Mouse (Mus musculus): ENCODE measurements around the gene Cmtm1.
"Not testable (repeated sequence)": the region's sequence is repeated elsewhere in the genome, so short reads cannot be mapped to it uniquely, and the experiment has no call there.

Gene Cmtm1

DNA sequence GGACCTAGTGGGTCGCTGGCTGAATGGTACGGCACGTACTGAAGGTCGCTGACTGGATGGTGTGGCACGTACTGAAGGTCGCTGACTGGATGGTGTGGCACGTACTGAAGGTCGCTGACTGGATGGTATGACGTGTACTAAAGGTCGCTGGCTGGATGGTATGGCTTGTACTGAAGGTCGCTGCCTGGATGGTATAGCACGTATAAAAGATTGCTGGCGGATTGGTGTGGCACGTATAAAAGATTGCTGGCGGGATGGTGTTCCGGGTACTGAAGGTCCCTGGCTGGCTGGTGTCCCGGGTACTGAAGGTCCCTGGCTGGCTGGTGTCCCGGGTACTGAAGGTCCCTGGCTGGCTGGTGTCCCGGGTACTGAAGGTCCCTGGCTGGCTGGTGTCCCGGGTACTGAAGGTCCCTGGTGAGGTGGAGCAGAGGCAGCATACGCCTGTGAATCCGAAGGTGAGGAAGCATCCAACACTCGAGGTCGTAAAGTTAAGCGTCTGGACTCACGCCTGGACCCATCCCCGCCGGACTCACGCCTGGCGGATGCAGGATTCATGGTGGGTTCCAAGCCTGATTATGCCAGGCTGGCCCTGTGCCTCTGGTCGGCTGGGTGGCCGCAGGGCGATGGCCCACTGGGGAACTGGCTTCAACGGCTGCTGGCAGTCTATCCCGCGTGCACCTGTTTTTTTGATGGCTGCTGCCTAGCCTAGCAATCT, at the start of gene Cmtm1, which contains the start of gene Gm45711:
Gene Cmtm1 (minus strand): TSS at position 705 of the 715 bp plus-strand sequence.
Gene Gm45711 (minus strand): TSS at position 641 of the 715 bp plus-strand sequence.
- DNase-seq (ENCODE audit: low spot score), result peak; percentile 19

DNA sequence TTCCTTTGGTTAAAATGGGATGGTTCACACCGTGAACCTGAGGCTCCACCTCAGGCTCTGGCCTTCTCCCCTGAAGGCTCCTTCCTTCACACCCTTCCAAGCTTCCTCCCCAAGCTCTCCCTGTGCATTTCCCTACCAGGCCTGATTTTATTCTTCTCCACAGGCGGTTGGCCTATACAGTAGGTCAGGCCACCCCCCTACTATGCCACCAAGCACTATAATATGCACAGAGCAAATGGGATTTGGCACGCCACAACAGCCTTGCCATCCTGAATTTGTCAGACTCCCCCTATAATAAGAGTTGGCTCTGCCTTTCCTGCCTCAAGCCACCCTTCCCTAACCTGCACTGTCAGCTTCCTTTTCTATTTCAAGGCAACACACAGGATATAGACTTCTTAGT, 48.7 kb upstream of the Cmtm1 start:
- no peak for DNase-seq (ENCODE audit: low spot score)

DNA sequence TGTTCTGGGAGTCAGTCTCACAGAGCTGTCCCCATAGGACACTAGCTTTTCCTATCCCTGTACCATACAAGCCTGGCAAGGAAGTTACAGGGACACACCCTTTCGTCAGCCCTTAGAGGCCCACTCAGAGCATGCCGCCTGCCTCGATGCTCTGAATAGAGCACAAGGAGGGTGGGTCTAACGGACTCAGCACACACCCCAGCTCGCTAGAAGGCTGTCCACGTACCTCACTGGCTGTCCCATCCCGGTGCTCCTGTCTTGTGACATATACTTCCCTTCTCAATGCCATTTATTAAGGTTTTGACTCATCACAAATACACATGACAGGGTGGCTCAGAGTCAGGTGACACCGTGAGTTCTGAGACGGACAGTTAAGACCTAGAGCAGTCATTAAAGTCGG, 44.6 kb upstream of the Cmtm1 start:
- no peak for DNase-seq (ENCODE audit: low spot score)

DNA sequence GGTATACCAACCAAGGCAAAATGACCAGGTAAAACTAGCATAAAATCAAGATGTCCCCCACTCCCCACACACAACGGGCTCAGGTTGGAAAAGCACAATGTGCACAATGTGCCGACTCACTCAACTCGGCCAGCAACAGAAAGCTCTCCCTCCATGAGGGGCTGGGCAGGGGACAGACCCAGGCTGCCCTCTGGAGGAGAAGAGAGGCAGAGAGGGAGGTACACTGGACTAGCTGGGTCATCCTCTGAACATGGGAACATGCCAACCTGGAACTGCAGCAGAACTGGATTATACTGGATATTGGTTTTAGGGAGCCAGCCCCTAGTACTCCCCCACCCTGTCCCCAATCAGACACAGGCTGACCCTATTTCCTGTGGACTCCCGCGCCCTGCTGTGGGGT, 43.2 kb upstream of the Cmtm1 start:
- no peak for DNase-seq (ENCODE audit: low spot score)

DNA sequence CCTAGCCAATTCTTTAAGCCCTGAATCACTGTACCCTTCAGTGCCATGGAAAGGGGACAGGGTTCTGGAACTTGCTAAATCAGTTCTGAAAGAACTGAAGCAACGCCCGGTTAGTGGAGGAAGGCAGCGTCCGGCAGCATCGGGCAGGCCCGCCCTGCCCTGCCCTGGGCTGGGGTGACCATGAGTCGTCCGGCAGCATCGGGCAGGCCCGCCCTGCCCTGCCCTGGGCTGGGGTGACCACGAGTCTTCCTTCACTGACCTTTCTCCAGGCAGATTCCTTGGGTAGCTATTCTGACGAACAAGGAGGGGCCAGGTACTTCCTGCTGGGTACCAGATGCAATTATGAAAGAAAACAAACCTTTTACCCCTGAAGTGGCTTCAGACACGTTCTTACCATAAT, 40.1 kb upstream of the Cmtm1 start:
- no peak for DNase-seq (ENCODE audit: low spot score)

DNA sequence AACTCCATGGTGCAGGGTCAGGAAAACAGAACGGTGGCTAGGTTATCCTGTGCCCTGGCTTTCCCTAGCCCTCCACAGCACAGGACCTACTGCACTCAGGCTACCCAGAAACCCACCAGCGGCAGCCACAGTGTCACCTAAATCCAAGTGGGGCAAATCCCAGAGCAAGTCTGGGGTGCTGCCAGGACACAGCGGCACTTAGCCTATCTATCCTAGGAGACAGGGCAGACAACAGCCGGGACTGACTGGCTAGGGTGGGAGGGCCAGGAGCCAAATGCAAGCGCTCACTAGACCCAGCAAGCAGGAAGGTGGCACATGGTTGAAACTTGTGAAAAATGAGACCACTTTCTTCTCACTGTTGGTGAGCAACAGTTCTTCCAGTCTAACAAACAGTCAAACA, 39.0 kb upstream of the Cmtm1 start:
- no peak for DNase-seq (ENCODE audit: low spot score)

DNA sequence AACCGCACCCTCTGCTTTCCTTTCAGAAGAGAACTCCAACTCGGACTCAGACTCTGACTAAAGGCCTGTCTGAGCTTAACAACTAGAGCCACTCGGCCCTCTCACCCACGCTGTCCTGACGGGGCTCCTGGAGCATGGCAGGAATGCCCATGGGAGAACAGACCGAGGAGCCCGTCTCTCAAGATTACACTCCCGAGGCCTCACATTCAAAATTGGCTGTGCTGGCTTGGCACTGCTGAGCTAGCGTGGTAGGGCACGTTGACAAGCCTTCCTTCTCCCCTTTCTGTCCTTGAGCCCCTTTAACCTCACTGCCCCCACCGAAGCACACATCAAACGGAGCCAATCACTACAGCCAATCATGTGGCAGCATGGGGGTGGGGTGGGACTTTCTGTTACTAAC, 36.8 kb upstream of the Cmtm1 start:
- DNase-seq (ENCODE audit: low spot score), result no peak

DNA sequence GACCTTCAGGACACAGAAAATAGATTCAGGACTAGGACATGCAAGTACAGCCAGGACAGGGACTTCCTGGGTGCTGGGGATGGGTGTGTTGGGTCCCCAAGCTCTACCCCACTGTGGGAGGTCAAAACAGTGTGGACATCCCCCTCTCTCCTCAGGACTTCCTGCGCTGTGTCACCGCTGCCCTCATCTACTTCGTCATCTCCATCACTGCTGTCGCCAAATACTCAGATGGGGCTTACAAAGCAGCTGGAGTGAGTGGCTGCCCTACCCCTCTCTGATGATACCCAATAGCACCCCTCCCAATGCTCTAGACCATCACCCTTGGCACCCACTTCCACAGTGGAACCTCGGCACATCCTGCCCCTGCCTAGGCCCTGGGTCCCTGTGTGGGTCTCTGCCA, 34.7 kb upstream of the Cmtm1 start:
- DNase-seq (ENCODE audit: low spot score), result no peak

DNA sequence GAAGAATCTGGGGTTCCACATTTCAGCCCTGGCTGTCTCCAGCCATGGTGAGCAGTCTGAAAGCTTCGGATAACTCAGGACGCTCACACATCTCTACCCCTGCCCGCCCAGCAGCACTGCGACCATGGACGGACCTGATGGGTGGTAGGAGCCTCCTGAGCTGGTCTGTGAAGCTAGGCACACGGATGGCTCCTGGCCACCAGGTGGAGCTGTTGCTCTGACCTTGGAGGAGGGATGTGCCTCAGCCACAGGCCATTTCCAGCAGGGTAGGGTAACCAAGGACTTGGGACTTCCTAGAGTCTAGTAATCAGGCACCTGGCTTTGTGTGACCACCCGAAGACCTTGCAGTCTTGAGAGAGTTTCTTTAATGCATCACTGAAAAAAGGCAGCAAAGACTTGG, 34.0 kb upstream of the Cmtm1 start:
- DNase-seq (ENCODE audit: low spot score), result peak; percentile 55

DNA sequence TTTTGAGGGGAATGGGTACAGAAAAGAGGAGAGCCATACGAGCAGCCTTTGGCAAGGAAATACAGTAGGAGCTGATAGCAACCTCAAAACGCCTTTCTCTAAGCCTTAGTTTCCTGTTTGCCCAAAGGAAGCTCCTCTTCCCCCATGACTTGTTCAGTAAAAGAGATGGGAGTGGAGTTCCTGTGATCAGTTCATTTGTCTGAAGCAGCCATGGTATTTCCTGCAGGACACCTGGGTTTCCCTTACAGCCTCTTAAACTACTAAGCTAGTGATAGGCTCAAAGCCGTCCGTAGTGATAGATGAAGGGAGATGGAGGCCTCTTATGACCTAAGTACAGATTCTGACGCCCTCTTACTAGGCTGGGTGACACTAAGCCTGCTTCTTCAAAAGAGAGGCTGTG, 32.5 kb upstream of the Cmtm1 start:
- DNase-seq (ENCODE audit: low spot score), result no peak

DNA sequence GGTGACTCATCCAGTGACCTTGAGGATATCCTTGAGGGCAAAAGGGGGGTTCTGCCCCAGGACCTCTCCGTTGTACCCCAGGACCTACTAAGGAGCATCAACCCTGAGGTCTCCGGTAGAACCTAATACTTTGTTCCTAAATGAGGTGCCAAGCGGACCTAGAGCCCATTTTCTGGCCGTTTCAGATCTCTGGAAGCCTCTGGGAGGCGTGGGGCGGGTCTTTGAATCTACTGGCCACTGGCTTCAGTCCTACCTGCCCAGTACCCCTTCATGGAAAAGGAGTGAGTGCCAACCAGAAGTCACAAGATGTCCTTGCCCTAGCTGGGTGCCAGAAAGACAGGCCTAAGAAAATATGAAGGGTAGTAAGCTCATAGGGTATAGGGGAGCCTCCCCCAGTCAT, 31.7 kb upstream of the Cmtm1 start:
- DNase-seq (ENCODE audit: low spot score), result no peak

DNA sequence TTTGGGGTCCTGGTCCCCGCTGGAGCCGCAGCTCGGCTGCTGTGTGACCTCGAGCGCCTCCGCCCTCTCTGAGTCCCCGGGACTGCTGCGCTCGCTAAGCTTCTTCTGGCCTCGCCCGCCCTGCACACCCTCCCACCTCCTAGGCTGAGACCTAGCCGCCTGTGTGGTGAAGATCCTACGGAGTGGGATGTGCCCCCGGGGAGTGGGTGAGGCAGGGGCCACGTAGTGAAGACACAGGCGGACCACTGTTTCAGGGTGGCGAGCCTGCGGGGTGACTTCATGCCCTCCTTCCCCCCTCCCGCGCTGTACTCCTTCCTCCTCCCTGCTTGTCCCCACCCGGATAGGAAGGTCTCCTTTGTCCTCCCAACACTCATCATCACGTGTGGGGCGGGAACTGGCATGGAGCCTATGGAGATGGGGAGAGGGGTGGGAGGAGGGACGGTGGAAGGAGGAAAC, 31.2 kb upstream of the Cmtm1 start:
- peak; percentile 74 for DNase-seq (ENCODE audit: low spot score)

DNA sequence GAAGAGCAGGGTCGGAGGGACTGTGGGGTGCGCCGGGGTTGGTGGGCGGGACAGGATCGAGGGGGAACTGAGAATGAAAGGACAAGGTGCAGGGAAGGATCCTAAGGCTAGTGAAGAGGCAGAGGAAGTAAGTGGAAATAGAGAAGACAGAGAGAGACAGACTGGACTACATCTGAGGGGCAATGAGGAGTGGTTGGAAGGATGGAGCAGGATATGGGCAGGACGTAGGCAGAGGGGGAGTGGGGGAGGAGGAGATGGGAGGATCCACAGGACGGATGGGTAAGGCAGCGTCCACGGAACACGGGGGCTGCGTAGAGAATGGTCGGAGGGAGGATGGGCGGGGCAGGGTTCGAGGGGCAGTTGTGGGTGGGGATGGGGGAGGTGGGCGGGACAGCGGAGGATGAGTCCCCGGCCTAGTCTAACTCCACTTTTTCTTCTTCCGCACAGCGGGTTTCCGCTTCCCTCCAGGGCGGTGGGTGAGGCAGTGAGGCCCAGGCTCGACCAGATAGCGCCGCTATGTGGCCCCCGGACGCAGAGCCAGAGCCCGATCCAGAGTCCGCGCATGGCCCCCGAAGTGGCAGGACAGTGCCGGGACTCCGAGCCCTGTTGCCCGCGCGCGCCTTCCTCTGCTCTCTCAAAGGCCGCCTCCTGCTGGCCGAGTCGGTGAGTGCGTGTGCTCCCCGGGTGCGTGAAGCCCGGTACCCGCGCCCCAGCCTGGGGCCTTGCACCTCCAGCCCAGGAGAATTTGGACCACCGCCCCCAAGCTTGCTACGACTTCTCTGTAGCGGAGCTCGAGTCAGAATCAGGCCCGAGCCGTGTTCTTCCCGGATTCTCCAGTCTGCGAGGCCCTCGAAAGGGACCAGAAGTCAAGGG, 30.5 kb upstream of the Cmtm1 start:
- DNase-seq (ENCODE audit: low spot score), result peak; percentile 76

DNA sequence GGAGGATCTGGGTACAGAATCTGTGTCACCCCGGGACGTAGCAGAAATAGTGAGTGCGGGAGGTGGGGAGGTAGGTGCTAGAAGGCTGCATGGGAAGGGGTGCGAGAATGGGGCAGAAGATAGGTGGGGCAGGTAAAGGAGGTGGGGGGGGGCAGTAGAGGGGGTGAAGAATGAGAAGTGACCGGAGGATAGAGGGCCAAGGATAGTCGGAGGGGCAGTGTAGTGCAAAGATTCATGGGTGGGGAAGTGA, 30.0 kb upstream of the Cmtm1 start:
- DNase-seq (ENCODE audit: low spot score), result no peak

DNA sequence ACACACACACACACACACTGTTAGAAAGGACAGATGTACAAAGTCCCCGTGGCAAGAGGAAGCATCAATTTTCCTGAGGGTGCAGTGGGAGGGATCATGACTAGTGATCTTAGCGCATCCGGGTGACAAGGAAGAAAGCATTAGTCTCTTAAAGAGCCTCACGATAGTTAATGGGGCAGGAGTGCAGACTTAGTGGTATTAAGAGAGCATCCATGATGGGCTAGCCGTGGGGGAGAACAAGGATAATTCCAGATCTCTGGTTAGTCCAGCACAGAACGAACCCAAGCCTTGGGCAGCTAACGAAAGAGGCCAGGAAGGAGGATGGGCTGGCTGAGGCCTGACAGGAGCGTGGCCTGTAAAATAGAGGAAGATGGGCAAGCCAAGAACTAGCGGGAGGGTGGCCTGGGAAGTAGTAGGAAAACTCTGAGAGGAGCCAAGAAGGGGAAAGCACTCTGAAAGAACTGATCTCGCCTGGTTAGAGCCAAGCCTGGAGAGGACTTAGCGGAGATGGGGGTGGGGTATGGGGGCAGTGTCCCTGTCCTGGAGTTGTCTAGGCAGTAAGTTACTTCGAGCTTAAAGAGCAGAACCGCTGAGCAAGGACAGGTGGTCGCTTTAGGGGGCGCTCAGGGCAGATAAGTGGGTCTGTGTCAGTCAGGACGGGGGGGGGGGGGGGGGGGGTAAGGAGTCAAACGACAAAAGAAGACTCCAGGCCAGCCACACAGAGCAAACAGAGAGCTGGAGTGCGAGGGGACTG, 29.5 kb upstream of the Cmtm1 start, which contains the start of gene Cmtm3:
Gene Cmtm3 (plus strand): TSS at position 182 of the 754 bp plus-strand sequence.
- DNase-seq (ENCODE audit: low spot score), result peak; percentile 34

DNA sequence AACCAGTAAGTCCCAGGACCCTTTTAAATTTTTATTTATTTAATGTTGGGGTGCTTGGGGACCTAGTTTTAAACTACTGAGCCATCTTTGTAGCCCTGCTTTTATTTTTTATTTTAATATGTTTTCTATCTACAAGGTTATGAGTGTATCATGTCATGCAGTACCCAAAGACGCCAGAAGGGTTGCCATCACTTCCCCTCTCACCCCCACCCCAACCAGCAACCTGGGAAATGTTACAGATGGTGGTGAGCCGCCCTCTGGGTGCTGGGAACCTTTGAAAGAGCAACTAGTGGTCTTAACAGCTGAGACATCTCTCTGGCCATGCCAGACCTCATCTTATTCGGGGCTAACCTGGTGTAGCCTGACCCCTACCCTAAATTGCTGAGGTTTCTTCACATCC, 27.9 kb upstream of the Cmtm1 start:
- no peak for DNase-seq (ENCODE audit: low spot score)

DNA sequence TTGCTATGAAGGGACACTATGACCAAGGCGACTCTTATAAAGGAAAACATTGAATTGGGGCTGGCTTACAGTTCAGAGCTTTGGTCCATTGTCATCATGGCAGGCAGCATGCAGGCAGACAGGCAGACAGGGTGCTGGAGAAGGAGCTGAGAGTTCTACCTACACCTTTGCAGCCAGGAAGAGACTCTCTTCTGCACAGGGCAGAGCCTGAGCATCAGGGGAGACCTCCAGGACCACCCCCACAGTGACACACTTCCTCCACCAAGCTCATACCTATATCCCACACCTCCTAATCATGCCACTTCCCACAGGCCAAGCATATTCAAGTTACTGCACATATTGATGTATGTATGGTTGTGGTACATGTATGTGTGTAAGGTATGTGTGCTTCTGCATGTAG, 26.9 kb upstream of the Cmtm1 start:
- no peak for DNase-seq (ENCODE audit: low spot score)

DNA sequence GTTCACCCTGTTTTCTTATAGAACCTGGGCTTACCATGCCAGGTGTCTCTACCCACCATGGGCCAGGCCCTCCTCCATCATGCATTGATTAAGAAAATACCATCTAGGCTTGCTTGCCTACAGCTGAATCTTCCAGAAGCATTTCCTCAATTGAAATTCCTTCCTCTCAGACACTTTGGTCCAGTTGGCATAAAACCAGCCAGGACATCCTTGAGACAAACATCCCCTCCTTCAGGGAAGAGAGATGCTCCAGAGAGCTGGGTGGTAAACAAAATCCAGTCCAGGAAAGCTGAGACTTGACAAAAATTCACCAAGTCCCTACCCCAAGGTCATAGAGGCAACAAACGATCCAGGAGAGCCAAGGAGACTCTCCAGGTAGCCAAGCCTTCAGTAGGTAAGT, 24.3 kb upstream of the Cmtm1 start:
- no peak for DNase-seq (ENCODE audit: low spot score)

DNA sequence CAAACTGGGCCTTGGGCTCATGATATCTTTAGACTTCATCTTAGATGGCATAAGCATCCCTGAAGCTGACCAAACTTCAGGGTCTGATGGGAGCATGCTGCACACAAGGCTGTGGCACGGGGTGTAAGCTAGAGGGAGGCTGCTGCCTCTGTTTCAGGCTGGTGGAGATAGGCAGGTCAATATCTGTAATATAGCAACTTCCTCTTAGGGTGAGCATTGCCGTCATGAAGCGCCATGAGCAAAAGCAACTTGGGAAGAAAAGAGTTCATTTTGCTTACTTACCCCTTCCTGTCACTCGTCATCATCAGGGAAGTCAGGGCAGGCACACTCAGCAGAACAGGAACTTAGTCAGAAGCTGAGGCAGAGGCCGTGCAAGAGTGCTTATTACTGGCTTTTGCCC, 23.8 kb upstream of the Cmtm1 start:
- no peak for DNase-seq (ENCODE audit: low spot score)

DNA sequence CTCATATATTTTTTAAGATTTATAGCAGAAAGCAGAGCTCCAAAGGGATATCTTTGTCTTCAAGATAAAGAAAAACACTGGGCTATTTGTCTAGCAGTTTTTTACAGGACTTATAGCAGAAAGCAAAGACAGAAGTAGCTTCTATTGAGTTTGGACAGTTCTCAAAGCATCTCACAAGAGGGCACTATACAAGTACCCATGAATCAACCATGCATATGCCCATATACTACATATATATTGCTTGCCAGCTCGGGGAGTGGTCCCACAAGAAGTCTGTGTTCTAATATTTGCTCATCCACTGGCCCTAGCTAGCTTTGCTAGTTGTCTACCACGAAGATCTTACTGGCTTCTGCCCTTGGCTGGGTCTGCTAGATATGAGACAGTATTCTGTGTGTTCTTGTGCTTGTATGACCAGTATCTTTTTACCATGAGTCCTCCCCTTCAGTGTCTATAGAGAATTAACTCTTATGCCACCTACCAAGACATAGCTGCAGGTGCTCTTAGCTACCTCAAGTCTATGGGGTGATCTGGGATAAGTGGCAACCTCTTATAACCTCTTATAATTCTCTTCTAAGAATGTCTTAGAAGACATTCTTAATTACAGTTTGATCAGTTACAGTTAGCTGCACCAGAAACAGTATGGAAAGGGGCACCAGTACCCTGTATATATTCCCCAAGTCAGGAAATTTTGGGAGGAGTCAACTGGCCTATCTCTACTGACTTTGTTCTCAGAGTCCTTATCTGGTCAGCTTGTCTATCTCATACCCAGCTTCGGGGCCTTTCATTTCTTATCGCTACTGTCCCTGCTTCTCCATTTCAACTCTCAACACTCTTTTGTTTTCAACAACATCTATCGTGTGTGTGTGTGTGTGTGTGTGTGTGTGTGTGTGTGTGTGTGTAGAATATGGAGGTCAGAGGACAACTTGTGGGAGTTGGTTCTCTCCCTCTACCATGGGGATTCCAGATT, 23.0 kb upstream of the Cmtm1 start:
- DNase-seq (ENCODE audit: low spot score), result no peak

DNA sequence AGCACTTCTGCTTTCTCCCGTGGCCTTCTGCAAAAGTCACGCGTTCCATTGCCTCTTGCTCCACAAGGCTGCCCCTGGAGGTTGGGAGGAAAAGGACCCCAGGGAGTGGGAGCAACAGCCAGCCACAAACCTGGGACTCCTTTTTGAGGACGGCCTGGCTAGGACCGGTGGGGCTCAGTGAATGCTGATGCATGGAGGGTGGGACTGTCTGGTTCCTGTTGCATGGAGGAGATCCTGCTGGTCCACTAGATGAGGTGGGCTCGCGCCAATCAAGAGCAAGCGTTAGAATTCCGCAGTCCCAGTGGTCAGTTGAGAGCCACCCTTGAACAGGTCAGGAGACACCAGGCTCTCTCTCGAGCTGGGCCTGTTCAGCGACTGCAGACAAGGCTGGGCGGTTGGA, 12.0 kb upstream of the Cmtm1 start, which contains the start of gene Cmtm2b:
Gene Cmtm2b (plus strand): TSS at position 301 of the 400 bp plus-strand sequence.
- DNase-seq (ENCODE audit: low spot score), result not testable (repeated sequence)
